Mouse (Mus musculus) liver, embryonic 14.5 days (tissue): ENCODE results near the gene Memo1. TPM values are rescaled to one million over a fixed set of nuclear protein-coding genes. Genes with fewer than 3 reads are reported as not detected.

ENCODE experiments used
- ATAC-seq: fragments of 200-750 bp; cut with Nextera tagmentation; 2 replicates; pipeline ENCODE4 v1.8.0; 2017; ENCODE audit warnings: moderate number of reproducible peaks, mild to moderate bottlenecking, moderate library complexity; ENCODE audit not compliant: insufficient read depth
- DNase-seq, 3 experiments: peaks; one replicate each; pipeline ENCODE4 v3.0.0-alpha.2; 2012 to 2013; ENCODE audit warnings: low read depth in 3 of 3, low spot score in 3 of 3
- H3K27ac ChIP-seq: fragments of 300-500 bp; sonication (generic); 2 replicates; pipeline ENCODE4 v1.5.1; 2014; ENCODE audit warnings: moderate library complexity, mild to moderate bottlenecking, control low read depth, inconsistent platforms
- H3K27me3 ChIP-seq: fragments of 300-500 bp; sonication (generic); 2 replicates; pipeline ENCODE4 v1.6.1; 2014; ENCODE audit warnings: mild to moderate bottlenecking, low read length, moderate library complexity; ENCODE audit not compliant: control insufficient read depth, insufficient read depth
- H3K36me3 ChIP-seq: fragments of 300-500 bp; sonication (generic); replicated peaks from 2 replicates; pipeline ENCODE4 v1.6.1; 2014; ENCODE audit warnings: low read depth; ENCODE audit not compliant: control insufficient read depth, insufficient read depth
- H3K4me1 ChIP-seq, 2 experiments: fragments of 200-500 bp in 1 of 2; fragments of 300-500 bp in 1 of 2; sonication (generic) in 1 of 2; replicated peaks; 2 replicates each; pipeline ENCODE4 v1.6.1; 2012 to 2014; ENCODE audit warnings: antibody characterized with exemption in 1 of 2, inconsistent platforms in 1 of 2, low read length in 1 of 2; ENCODE audit not compliant: control insufficient read depth in 2 of 2, insufficient read depth in 2 of 2
- H3K4me2 ChIP-seq: fragments of 300-500 bp; sonication (generic); 2 replicates; pipeline ENCODE4 v1.6.1; 2014; ENCODE audit warnings: low read depth, mild to moderate bottlenecking, control low read depth, moderate library complexity
- H3K4me3 ChIP-seq, 2 experiments: fragments of 200-500 bp in 1 of 2; fragments of 300-500 bp in 1 of 2; sonication (generic) in 1 of 2; 2 replicates each; pipeline ENCODE4 v1.5.1; 2012 to 2014; ENCODE audit warnings: low read depth in 2 of 2, low read length in 2 of 2, mild to moderate bottlenecking in 2 of 2, control low read depth in 1 of 2, inconsistent platforms in 1 of 2, moderate library complexity in 1 of 2; ENCODE audit not compliant: insufficient read depth in 1 of 2
- H3K9ac ChIP-seq: fragments of 300-500 bp; sonication (generic); replicated peaks from 2 replicates; pipeline ENCODE4 v1.6.1; 2014; ENCODE audit warnings: mild to moderate bottlenecking, control low read depth, moderate library complexity
- H3K9me3 ChIP-seq: fragments of 300-500 bp; sonication (generic); 2 replicates; pipeline ENCODE4 v1.6.1; 2016; ENCODE audit warnings: low read length, mixed read lengths; ENCODE audit not compliant: control insufficient read depth
- CTCF ChIP-seq: IDR thresholded peaks from 2 replicates; pipeline ENCODE4 v1.5.1; 2016; ENCODE audit warnings: antibody characterized with exemption, low read depth, control low read depth
- EP300 ChIP-seq: IDR thresholded peaks from 2 replicates; pipeline ENCODE4 v1.6.1; 2016; ENCODE audit warnings: antibody characterized with exemption, low read depth
- WGBS: fragments of 180-500 bp; shearing (Covaris S2); extraction: QIAGEN DNeasy Blood & Tissue Kit; methylation state at CpG from one replicate; pipeline ENCODE4 v1.1.7; 2014; ENCODE audit not compliant: insufficient replicate concordance; 5-methylcytosine and 5-hydroxymethylcytosine counted together
- polyA plus RNA-seq, 2 experiments: library from polyadenylated mRNA; depleted of rRNA in 1 of 2; stranded (reverse) in 1 of 2; unstranded in 1 of 2; fragments of >200 nt; fragmentation: Nextera tagmentation in 1 of 2; extraction: Ambion mirVana in 1 of 2; gene quantifications; 2 replicates each; pipeline versions ENCODE4 v1.2.1 to v1.2.3; 2012 to 2014

Gene Memo1
- polyA plus RNA-seq, 2 experiments, result 38.8 to 111 TPM

- Histone ChIP-seq H3K4me3 (no peak overlapping the region), H3K9ac (no peak overlapping the region), H3K27me3 (no peaks in the 10 kb centered on the region), H3K27ac (no peak overlapping the region), H3K36me3 (no peaks in the 10 kb centered on the region; the same call in 1 of the 2 replicates), H3K4me2 (no peak overlapping the region), H3K9me3 (no peaks in the 10 kb centered on the region), H3K4me1 (peaks cover 8% of the 10 kb centered on the region in 2 experiments)
- no peak for ATAC-seq
- TF ChIP-seq EP300, result no peak
- TF ChIP-seq CTCF, result peak; percentile 38
- WGBS, result 84% methylated on average over 6 of the region's 6 CpGs
- DNase-seq, result no peak
Observed at GRCm38 (mm10) chr17:74318721-74319120, 23.4 kb upstream of the Memo1 start.

GRCm38 (mm10) chr17:74316309-74316863 lies 21.1 kb upstream of the Memo1 start:
- Histone ChIP-seq H3K4me2 (peak overlapping the region; percentile 90), H3K4me3 (peak overlapping the region; percentile 70 to 87), H3K9me3 (no peaks in the 10 kb centered on the region), H3K9ac (peak overlapping the region; percentile 90), H3K27ac (peak overlapping the region; percentile 90), H3K27me3 (no peaks in the 10 kb centered on the region), H3K4me1 (peaks cover 8% of the 10 kb centered on the region in 2 experiments), H3K36me3 (peaks cover 4% of the 10 kb centered on the region)
- peak; percentile 74 to 77 (median 75) for DNase-seq
- under 1% methylated on average over 48 of the region's 48 CpGs for WGBS
- ATAC-seq, result peak; percentile 96
- TF ChIP-seq EP300, result no peak
- peak; percentile 49 for TF ChIP-seq CTCF

- peaks cover 8% of the 10 kb centered on the region in 2 experiments for H3K4me1 ChIP-seq
- DNase-seq, result no peak
- no peak for TF ChIP-seq CTCF
- peak overlapping the region; percentile 70 to 87 for H3K4me3 ChIP-seq
- ATAC-seq, result peak; percentile 80
- no peaks in the 10 kb centered on the region for H3K27me3 ChIP-seq
- H3K9ac ChIP-seq, result peak overlapping the region; percentile 90
- H3K4me2 ChIP-seq, result peak overlapping the region; percentile 90
- H3K9me3 ChIP-seq, result no peaks in the 10 kb centered on the region
- peaks cover 4% of the 10 kb centered on the region for H3K36me3 ChIP-seq
- peak overlapping the region; percentile 90 for H3K27ac ChIP-seq
- under 1% methylated on average over 45 of the region's 45 CpGs for WGBS
Observed at GRCm38 (mm10) chr17:74315445-74316308, 20.4 kb upstream of the Memo1 start.

GRCm38 (mm10) chr17:74306021-74306420 lies 10.7 kb upstream of the Memo1 start:
- H3K4me2 ChIP-seq, result no peak overlapping the region
- H3K27ac ChIP-seq, result no peak overlapping the region
- no peak for ATAC-seq
- peaks cover 7 to 11% of the 10 kb centered on the region in 2 experiments for H3K4me1 ChIP-seq
- 68% methylated on average over 1 of the region's 1 CpGs for WGBS
- no peak for DNase-seq
- no peaks in the 10 kb centered on the region for H3K9me3 ChIP-seq
- H3K36me3 ChIP-seq, result peaks cover 36% of the 10 kb centered on the region
- no peak overlapping the region for H3K9ac ChIP-seq
- no peak overlapping the region for H3K4me3 ChIP-seq
- H3K27me3 ChIP-seq, result no peaks in the 10 kb centered on the region
- TF ChIP-seq EP300 (no peak), CTCF (no peak)

- peaks cover 7 to 11% of the 10 kb centered on the region in 2 experiments for H3K4me1 ChIP-seq
- no peak overlapping the region for H3K27ac ChIP-seq
- 91% methylated on average over 4 of the region's 4 CpGs for WGBS
- H3K27me3 ChIP-seq, result no peaks in the 10 kb centered on the region
- H3K4me2 ChIP-seq, result no peak overlapping the region
- H3K9me3 ChIP-seq, result no peaks in the 10 kb centered on the region
- no peak overlapping the region for H3K4me3 ChIP-seq
- TF ChIP-seq CTCF (no peak), EP300 (no peak)
- H3K9ac ChIP-seq, result no peak overlapping the region
- peaks cover 36% of the 10 kb centered on the region for H3K36me3 ChIP-seq
- DNase-seq, result no peak
- ATAC-seq, result no peak
Observed at GRCm38 (mm10) chr17:74305616-74306015, 10.3 kb upstream of the Memo1 start.
